Mouse (Mus musculus): ENCODE results near the gene Cldn34b3.
"Not testable (repeated sequence)": the region's sequence is repeated elsewhere in the genome, so short reads cannot be mapped to it uniquely, and the experiment has no call there.

Cldn34b3 gene

GRCm38 (mm10) chrX:76264004-76264403, at the start of gene Cldn34b3:
Gene Cldn34b3 (plus strand): TSS chrX:76264304.
- not testable (repeated sequence) for DNase-seq
